Mouse (Mus musculus): Measurements from ENCODE around the gene Kiz.
A peak's percentile ranks its signal among the peaks of the same experiment; 100 is the strongest.

DNA sequence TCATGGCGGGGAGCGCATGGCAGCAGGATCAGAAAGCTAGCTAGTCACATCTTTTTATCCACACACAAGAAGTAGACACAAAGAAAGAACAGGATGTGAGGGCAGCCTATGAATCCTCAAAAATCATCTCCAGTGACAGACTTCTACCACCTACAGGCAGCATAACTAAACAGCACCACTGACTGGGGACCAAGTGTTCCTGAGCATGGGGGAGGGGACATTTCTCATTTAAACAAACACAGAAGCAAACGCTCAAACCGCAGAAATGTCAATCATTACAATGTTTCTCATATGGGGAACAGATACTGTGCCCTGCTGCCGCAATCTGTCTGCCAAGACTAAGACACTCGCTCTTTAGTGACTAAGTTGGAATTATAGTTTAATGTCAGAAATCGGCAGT, 40.7 kb upstream of the Kiz start:
- TF ChIP-seq CTCF (IDR thresholded peaks at IDR 0.05 in 2 of 3, conservative IDR thresholded peaks at IDR 0.05 in 1 of 3; ENCODE audit: control insufficient read depth in 1 of 3, insufficient read depth in 1 of 3, low read depth in 2 of 3, low read length in 3 of 3, poor library complexity in 1 of 3, severe bottlenecking in 1 of 3) (peak in 1 of 3 experiments; percentile 12; a peak in 1 of 6 replicates), KAT2A (conservative IDR thresholded peaks at IDR 0.05; ENCODE audit: low read depth, low read length) (no peak), CHD2 (IDR thresholded peaks at IDR 0.05; ENCODE audit: low read length) (no peak), ZKSCAN1 (IDR thresholded peaks at IDR 0.05; ENCODE audit: low read depth, low read length) (no peak), POLR2A (IDR thresholded peaks at IDR 0.05; ENCODE audit: control insufficient read depth in 1 of 2, insufficient read depth in 1 of 2, low read depth in 1 of 2, low read length in 2 of 2, poor library complexity in 1 of 2) (no peak), TAL1 (IDR thresholded peaks at IDR 0.05; ENCODE audit: low read length) (no peak), TBP (IDR thresholded peaks at IDR 0.05; ENCODE audit: low read depth, low read length) (no peak), GATA1 (IDR thresholded peaks at IDR 0.05; ENCODE audit: low read depth, low read length) (no peak), ZNF384 (IDR thresholded peaks at IDR 0.05; ENCODE audit: low read depth, low read length) (no peak), NRF1 (IDR thresholded peaks at IDR 0.05; ENCODE audit: insufficient read depth, low read depth, low read length, poor library complexity, severe bottlenecking) (no peak)

All from MEL (cell line).